ENCODE assay signal across 8 mouse cellular contexts in genomic region chr10:44004221-44004751, GRCm38 (mm10).
DNase-seq lines count a peak whose midpoint lies in the region; ATAC-seq lines count a peak whose summit lies in the region.

No protein-coding gene starts in this region.

- intact Hi-C loops in heart, postnatal 25 days (cut with DNase I): loop anchor here (5.0 to 10.0 kb wide), 2 partner anchors 47 to 261 kb away; partner anchors contain the start of gene Atg5

- H3K9ac ChIP-seq in embryonic facial prominence, embryonic 12.5 days: no peak overlapping the region
- H3K9ac ChIP-seq in midbrain, embryonic 11.5 days (ENCODE audit: low read length): no peak overlapping the region

- H3K4me2 ChIP-seq in embryonic facial prominence, embryonic 12.5 days (replicated peaks): peak overlapping the region; percentile 77
- H3K4me2 ChIP-seq in midbrain, embryonic 11.5 days: peak overlapping the region; percentile 51

- no peaks in the 10 kb centered on the region for H3K9me3 ChIP-seq in embryonic facial prominence, embryonic 12.5 days
- H3K9me3 ChIP-seq in midbrain, embryonic 11.5 days (ENCODE audit: control insufficient read depth, low read length): no peaks in the 10 kb centered on the region

- peaks cover 18% of the 10 kb centered on the region for H3K4me1 ChIP-seq in embryonic facial prominence, embryonic 12.5 days
- peaks cover 13% of the 10 kb centered on the region for H3K4me1 ChIP-seq in midbrain, embryonic 11.5 days (ENCODE audit: control insufficient read depth, insufficient read depth, low read length)

- H3K36me3 ChIP-seq in embryonic facial prominence, embryonic 12.5 days: no peaks in the 10 kb centered on the region
- no peaks in the 10 kb centered on the region for H3K36me3 ChIP-seq in midbrain, embryonic 11.5 days (ENCODE audit: control insufficient read depth, insufficient read depth, low read length)

- WGBS in embryonic facial prominence, embryonic 12.5 days: under 1% methylated on average over 33 of the region's 33 CpGs
- under 1% methylated on average over 32 of the region's 33 CpGs for WGBS in midbrain, embryonic 11.5 days

- DNase-seq in urinary bladder, postnatal 14 days (ENCODE audit: low spot score): peak; percentile 50
- DNase-seq in urinary bladder, postnatal 10 days (ENCODE audit: low spot score): no peak
- peak; percentile 5 for DNase-seq in heart, postnatal 25 days (ENCODE audit: low spot score)
- DNase-seq in kidney, postnatal 36 days: peak; percentile 41 to 70
- DNase-seq in midbrain, embryonic 11.5 days (ENCODE audit: low spot score, missing footprints): peak; percentile 94
- DNase-seq in cerebellum, adult 9-11 months: no peak

- peaks cover 61% of the 10 kb centered on the region for H3K27me3 ChIP-seq in embryonic facial prominence, embryonic 12.5 days
- H3K27me3 ChIP-seq in midbrain, embryonic 11.5 days (ENCODE audit: control insufficient read depth, insufficient read depth, low read length): peaks cover 57% of the 10 kb centered on the region

- peak; percentile 29; the same call in 1 of the 2 replicates for ATAC-seq in embryonic facial prominence, embryonic 12.5 days (ENCODE audit: insufficient number of reproducible peaks, insufficient read depth, low FRiP score, low TSS enrichment)
- ATAC-seq in midbrain, embryonic 11.5 days (ENCODE audit: low FRiP score): peak; percentile 40; the same call in 1 of the 2 replicates
- no peak for ATAC-seq in megakaryocyte progenitor cell, adult 5-6 weeks (replicated peaks; ENCODE audit: poor library complexity)

- no peak overlapping the region for H3K27ac ChIP-seq in embryonic facial prominence, embryonic 12.5 days
- no peak overlapping the region for H3K27ac ChIP-seq in midbrain, embryonic 11.5 days (ENCODE audit: low read depth, low read length)

- peak overlapping the region; percentile 54 for H3K4me3 ChIP-seq in embryonic facial prominence, embryonic 12.5 days
- H3K4me3 ChIP-seq in midbrain, embryonic 11.5 days (ENCODE audit: low read depth, low read length): peak overlapping the region; percentile 40

Comparison
In these comparisons a context has a peak if more than half of its experiments do, and no peak if none do; other contexts are left out.
1. DNase-seq: peak in urinary bladder, postnatal 14 days (single experiment), heart, postnatal 25 days (single experiment), kidney, postnatal 36 days (2 of 2) and midbrain, embryonic 11.5 days (single experiment); none in urinary bladder, postnatal 10 days (single experiment) and cerebellum, adult 9-11 months (single experiment).